Mouse (Mus musculus) fibroblast of lung, adult 2 months (primary cell): Measurements from ENCODE around the gene Gpatch11.
"Not testable (repeated sequence)": the region's sequence is repeated elsewhere in the genome, so short reads cannot be mapped to it uniquely, and the experiment has no call there.

Source experiments
- DNase-seq: peaks from one replicate; pipeline ENCODE4 v3.0.0-alpha.2; 2011; ENCODE audit warnings: low read depth

Gene Gpatch11

DNA sequence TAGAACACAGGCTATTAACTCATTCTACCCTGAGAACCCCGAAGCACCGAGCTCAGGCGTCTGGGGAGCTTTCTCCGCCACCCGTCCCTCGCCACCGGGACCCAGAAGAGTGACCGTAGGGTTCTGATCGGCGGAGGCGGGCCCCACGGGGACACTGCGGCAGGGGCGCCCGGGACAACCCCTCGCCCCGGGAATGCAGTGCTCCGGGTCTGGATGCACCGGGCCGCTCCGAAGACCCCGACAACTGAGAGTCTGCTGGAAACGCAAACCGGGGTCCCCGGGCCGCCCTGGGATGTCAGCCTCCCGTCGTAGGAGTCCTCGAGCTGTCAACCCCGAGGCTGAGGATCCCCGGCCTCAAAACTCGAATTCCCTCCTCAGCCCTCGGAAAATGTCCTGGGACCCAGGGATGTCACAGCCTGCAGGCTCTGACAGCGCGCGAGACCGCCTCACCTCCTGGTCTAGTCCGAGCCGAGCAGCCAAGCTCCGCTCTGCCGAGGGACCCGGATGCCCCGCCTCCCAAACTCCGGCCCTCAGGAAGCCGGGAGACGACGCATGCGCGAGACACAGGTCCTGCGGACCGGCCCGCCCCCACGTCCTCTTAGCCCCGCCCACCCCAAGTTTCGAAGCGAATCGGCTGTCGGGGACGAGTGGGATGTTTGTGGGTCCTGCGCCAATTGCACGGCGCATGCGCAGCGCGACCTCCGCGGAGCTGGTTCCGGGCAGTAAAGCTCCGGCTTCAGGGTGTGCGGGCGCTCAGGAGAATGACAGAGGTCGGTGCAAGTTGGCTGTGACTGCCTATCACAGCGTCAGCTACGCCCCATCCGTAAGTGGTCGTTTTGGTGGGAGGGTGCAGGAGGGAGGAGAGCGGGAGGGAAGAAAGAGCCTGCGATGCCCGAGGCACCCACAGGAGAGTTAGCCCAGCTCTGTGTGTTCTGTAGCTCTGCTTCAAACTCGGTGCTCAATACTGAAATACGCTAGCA lies at the start of gene Gpatch11, which contains the start of gene Heatr5b:
Gene Gpatch11, plus strand, starts transcription at position 712 of the 980 bp plus-strand sequence.
Gene Heatr5b, minus strand, starts transcription at position 509 of the 980 bp plus-strand sequence.
- DNase-seq = peak; percentile 96

DNA sequence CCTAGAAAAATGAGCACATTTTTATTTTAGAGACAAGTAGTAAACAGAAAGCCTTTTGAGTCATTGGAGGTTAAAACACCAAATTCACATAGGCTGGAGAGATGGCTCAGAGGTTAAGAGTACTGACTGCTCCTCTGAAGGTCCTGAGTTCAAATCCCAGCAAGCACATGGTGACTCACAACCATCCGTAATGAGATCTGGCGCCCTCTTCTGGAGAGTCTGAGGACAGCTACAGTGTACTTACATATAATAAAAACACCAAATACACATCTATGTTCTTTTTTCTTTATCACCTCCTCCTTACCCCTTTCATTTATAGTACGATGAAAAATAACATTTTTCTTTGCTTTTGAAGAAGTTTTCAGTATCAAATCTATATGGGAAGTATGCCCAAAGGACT lies 47.1 kb upstream of the Gpatch11 start:
- not testable (repeated sequence) for DNase-seq

DNA sequence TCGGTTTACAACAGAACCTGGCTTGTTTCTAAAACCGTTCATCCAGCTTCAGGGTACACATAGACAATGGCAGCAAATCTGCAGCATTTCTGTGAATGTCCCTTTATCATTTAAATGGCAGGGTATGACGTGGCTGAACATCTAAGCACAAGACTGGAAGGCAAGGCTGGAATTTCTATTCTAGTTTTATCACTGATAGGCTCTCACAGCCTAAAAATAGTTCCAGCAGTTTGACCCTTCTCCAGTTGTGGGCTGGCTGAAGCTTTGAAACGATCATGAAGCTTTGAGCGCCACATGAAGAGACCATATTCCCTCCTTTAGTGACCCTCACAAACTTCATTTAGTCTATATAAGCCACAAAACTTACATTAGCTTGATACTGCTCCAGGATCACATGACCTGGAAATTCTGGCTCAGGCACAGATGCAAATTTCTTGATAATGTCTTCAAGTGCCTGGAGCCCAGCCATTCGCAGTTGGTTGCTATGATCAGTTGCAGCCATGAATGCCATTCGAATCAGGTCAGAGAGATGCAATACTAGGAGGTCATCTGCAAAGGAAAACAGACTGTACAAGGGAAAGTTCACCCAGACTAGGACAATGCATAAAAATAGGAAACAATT lies 44.2 kb upstream of the Gpatch11 start:
- DNase-seq = peak; percentile 2

DNA sequence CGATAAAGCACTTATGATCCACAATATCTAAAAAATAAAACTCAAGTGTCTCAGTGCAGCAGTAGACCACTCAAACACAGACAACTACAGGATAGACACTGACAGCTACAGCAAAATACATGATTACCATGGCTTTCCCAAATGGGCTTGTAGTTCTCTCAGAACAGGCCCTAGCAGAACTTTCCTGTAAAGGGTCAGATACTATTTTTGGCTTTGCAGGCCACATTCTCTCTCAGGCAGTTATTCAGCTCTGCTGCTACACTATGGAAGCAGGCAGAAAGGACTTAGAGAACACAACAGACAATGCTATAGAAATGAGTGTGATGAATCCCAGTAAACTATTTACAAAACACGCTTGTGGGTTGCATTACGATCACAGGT lies 43.7 kb upstream of the Gpatch11 start:
- peak; percentile 0 for DNase-seq

DNA sequence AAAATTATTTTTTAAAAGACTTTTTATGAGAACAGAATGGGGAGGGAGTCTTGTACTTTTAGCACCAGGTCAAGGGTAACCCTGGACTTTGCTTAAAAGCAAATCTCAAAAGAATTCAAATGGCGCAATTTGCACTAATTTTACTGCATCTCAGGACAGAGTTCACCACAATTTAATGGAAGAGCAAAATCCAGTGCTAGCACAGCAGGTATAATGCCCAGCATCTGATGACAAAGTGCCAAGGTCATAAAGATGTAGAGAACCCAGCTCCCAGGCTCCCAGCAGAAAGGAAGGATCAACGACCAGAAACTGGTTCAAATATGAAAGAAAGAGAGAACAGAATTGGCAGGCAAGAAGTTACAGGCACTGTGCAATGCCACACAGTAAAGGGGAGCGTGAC lies 43.2 kb upstream of the Gpatch11 start:
- no peak for DNase-seq

DNA sequence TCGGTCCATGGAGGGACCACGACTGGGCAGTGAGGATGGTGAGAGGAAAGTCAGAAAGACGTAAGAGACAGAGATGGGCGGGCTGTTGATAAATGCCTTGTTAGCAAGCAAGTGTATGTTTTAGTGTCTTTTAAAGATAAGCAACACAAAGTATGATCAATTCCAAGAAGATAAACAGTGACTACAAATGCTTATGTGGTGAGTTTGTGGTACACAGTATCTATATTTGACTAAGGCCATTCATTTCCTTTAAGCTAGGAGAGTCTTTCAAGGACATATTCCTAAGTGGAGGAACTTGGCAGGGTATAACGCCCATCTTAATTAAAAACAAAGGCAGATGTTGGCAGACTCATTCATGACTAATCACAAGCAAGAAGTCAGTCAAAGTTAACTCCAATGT lies 41.0 kb upstream of the Gpatch11 start:
- DNase-seq = peak; percentile 0

DNA sequence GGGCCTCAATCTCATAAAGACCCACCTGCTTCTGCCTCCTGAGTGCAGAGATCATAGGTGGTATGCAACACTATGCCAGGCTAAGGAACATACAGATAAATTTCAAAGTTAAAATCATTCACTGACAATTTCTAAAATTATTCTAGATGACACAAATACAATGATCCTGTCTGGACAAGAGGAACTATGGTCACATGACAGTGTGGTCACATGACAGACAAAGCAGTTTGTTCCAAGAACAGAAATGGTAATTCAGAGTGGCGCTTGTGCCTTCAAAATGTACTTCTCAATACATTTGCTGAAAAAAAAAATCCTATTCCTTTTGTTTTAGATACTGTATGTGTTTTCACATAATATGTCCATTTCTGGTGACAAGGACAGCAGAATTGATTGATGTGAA lies 38.1 kb upstream of the Gpatch11 start:
- no peak for DNase-seq

DNA sequence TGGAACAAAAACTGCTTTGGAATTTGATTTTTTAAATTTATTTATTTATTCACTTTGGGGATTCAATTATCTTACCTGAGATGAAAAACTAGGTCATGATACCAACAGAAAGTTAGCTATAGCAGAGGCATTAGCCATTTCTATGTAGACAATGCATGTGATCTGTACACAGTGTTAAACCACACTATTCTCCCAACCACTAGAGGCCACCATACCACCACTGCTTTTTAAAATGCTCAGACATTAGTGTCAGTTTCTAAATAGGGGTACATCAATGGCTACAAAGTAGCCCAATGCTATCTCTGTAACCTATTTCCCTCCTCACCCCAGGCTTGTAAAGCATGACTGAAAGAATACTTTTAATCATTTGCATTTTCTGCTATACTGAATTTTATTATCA lies 26.3 kb upstream of the Gpatch11 start:
- DNase-seq = no peak

DNA sequence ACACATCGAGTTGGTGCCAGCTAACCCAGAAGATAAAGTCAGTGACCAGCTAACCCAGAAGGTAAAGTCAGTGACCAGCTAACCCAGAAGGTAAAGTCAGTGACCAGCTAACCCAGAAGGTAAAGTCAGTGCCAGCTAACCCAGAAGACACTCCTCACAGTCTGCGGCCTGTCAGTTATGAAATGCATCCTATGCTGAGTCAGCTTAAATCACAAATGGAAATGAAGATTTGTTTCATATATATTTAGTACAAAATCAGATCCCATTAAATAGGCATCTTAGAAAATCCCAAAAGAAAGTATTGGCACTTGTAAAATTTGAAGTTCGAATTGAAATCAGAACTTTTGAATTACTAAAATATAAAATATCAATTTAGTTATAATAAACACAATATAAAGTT lies 25.8 kb upstream of the Gpatch11 start:
- DNase-seq = no peak

DNA sequence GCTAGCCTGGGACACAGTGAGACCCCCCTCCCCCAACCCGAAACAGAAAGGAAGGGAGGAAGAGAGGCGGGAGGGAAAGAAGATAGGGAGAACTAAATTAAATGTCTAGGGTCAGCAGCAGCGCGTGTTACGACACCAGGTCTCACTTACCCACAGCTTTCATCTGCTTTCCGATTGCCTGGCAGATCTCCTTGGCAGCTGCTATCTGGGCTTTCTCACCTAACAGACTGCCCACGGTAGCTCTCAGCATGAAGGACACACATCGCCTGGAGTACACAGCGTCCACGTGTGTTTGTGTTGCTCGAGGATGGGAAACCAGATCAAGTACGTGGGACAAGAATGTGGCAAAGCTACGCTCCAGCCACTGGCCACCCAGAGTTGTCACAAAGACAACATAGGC lies 11.0 kb upstream of the Gpatch11 start:
- DNase-seq = no peak

DNA sequence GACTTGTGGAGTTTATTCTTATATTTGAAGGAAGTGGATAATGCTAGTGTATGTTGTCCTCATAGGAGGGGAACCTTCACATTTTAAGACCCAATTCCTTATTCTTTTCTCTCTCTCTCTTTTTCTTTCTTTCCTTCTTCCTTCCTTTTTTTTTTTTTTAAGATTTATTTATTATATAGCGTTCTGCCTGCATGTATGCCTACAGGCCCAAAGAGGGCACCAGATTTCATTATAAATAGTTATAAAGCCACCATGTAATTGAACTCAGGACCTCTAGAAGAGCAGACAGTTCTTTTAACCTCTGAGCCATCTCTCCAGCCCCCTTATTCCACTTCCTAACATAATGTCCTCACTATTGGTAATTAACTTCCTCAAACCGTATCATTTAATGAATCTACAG lies 689 bp downstream of the Gpatch11 start:
- DNase-seq = no peak

DNA sequence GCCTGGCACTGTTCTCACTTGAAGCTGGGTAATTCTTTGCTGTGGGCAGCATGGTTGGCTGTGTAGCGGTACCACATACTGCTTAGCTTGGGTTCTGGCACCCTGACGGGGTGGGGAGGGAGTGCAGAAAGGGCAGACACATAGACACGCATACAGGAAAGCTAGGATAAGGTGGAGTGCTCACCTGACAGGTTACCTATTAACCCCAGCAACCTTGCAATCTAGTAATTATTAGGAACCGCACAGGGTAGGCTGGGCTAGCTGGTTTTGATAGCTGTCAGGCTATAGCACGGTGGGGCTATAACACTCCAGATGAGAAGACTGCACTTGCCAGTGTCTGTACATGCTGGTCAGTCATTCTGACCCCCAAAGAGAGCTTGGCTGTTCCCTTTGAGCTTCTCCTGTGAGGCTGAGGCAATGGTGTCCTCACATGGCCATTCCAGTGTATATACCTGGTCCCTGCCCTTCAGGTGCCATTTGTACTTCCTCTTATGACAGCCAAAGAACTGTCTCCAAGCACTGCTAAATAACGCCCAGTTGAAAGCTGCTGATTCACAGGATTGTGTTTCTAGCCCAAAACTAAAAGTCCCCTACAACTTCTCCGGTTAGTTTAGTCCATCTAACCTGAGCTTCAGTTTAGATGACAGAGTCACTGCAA lies 7.0 kb downstream of the Gpatch11 start:
- DNase-seq = no peak

DNA sequence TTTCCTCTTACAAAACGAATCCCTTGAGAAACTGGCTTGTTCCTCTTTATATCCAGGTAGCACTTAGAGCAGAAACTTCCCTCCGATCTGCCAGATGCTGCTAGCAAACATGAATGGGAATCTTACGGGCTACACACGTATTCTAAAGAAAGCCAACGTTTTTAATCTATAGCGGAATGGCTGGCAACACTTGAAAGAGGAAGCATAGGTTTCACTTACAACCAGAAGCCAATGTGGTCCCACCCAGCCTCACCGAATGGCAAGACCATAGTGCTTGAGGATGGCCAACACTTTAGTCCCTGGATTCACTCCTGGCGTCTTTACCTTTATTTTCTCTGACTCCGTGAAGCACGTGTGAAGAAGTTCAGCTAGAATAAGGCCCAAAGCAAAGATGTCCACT lies 20.9 kb downstream of the Gpatch11 start:
- DNase-seq = no peak

DNA sequence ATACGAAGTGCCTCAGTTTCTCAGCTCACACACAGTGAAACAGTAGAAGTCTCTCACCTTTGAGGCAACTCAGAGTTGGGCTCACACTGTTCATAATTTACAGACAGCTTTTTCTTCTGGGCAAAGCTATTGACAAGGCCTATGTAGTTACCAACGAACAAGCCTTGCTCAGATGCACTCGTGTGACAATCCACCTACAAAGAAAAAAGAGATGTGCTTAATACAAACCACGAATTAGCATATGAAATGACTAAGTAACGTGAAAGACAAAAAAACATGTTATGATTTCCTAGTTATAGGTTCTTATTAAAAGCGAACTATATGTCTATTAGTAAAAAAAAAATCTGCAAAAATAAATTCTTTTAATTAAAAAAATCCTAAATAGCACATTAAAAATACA lies 38.5 kb downstream of the Gpatch11 start:
- no peak for DNase-seq

DNA sequence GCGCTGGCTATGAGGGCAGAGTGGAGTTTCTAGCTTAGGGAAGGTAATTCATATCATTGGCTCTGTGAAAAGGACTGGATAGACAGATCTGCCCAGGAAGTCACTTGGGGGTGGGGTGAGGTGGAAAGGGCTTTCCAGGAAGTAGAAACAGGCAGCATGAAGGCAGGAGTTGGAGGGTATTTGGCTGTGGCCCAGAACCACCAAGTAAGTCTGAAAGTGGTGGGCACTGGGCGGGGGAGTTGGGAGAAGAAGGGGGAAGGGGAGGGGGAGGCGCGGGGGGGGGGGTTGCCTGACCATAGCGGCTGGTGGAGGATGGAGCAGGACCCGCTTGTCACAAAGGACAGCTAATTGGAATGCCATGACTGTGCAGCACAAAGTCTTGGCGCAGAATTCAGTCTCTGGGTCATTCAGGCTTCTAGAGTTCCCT lies 46.5 kb downstream of the Gpatch11 start:
- DNase-seq = no peak

DNA sequence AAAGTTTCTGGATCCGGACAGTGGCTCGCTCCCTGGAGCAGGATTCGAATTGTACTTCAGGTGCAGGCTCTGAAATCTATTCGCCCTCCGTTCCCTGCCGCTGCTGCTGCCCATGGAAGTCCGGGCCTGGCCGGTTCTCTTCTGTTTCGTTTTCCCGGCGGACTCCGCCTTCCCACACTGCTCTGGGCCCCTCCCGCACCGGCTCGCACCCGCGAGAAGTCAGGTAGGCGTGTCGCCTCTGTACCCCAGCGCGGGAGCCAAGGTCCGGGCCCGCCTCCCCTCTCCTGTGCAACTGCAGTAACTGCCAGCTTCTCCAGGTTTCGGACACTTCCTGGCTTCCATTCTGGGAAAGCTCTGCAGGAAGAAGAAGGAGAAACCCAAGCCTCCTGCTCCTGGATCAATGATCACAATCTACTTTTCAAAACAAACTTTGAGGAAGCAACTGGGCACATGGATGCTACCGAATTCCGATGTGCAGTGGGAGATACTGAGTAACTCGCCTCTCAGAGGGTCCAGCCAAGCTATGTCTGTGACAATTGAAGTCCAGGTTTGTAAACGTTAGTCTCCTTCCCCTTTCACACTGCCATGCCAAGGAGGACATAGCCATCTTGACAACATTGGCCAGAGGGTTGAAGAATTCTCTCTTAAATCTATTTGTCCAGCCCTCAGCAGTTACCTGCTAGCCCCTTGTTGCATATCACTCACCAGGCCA lies 47.2 kb downstream of the Gpatch11 start, which contains the start of gene Eif2ak2:
Gene Eif2ak2, minus strand, starts transcription at position 173 of the 712 bp plus-strand sequence.
- DNase-seq = peak; percentile 75

DNA sequence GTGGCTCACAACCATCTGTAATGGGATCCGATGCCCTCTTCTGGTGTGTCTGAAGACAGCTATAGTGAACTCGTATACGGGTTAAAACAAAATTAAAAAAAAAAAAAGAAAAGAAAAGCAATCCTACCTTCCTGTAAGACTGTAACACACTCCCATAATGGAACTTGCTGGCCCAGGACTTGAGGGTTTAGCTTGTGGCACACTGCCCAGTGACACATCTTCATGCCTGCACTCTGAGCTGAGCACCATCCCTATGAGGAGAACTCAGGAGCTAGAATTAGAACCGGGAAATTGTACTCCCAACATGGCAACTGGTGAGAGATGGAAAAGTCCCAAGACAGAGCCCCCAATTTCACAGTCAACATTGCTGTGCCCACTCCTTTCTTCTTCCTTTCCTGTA lies 47.9 kb downstream of the Gpatch11 start:
- no peak for DNase-seq

DNA sequence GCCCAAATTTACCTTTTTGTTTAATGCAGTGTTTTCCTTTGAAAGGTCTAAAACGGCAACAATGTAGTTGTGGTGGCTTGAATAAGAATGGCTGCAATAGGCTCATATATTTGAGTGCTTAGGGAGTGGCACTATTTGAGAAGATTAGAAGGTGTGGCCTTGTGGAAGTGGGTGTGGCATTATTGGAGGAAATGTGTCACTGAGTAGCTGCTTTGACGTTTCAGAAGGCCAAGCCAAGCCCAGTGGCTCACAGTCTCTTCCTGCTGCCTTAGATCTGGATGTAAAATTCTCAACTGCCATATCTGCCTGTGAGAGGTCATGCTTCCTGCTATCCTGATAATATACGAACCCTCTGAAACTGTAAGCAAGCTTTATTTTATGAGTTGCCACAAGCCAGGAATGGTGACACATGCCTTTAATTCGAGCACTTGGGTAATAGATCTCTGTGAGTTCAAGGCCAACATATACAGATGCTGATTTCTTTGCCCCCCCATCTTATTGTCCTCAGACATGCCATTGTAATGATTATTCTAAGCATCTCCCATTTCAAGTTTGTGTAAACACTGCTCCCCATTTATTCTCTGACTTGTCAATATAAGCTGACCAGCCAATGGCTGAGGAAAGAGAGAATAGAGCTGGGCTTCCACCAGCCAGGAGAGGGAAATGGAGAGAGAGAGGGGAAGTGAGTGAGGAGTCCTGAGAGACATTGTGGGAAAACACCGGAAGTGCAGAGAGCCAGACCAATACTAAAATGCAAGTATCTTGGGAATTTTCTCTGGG lies 50.1 kb downstream of the Gpatch11 start:
- no peak for DNase-seq

DNA sequence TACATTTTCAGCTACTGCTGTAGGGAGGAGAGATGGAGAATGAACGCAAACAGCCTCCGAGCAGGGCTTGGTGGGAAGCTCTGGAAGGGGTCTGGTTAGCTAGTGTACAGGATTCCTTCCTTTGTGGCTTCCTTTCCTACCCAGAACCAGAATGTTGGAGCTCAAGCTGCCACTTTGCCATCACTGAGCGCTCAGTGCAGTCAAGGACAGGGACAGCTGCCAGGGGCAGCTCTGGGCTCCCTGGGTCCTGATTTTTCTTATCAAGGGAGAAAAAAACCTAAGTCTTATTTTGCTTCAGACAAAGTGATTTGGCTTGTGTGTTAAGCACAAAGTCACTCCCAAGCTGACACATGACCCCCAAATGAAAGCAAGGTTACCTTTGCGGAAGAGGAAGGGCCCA lies 53.2 kb downstream of the Gpatch11 start:
- DNase-seq = no peak

DNA sequence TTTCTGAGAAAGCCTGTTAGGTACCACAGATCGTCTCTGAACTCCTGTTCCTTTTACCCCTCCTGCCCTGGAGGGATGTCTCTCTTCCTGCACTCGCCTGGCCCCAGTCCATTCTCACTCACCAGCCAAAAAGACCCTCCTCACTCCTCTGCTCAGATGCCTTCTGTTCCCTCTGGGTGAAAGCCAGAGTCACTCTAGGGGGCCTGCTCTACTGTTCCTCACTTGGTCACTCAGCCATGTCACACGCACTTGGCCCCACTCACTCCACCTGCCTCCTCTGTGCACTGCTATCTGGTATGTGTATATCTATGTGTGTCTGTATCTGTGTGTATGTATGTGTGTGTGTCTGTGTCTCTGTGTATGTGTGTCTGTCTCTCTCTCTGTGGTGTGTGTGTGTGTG lies 53.8 kb downstream of the Gpatch11 start:
- no peak for DNase-seq

DNA sequence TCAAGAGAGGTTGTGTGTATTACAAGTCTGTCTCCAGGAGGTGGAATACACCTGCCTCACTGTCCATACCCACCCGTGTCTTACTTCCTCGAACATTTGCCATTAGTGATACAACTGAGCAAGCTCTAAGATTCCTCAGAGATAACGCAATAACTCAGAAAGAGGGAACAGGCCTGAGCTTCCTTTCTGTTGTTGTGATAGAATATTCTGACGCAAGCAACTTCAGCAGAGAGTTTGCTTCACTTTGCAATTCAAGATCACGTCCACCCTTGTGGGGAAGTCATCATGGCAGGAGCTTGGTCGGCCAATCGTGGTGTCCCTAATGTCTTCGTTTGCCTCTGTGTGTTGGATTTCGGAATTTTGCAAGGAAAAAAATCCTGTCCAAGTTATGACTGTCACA lies 55.7 kb downstream of the Gpatch11 start:
- DNase-seq = no peak
